Mouse (Mus musculus) gastrocnemius, postnatal 14 days (tissue): ENCODE results near the gene Rasgef1b. TPM values are rescaled to one million over a fixed set of nuclear protein-coding genes. Genes with fewer than 3 reads are reported as not detected.

Source experiments
- DNase-seq: peaks from one replicate; pipeline ENCODE4 v3.0.0; 2021; ENCODE audit warnings: mixed read lengths
- intact Hi-C: fragments of 180-260 bp; cut with DNase I; formaldehyde crosslinking; loops from one replicate; pipeline ENCODE4 v1.15.1; 2025; ENCODE audit warnings: low total_unique reads
- total RNA-seq, 2 experiments: library from RNA; stranded (reverse); gene quantifications; 2 replicates each; pipeline ENCODE4 v1.2.3; 2021

The Rasgef1b gene
- total RNA-seq, 2 experiments from 2014 or later: 1.2 to 1.7 TPM

DNA sequence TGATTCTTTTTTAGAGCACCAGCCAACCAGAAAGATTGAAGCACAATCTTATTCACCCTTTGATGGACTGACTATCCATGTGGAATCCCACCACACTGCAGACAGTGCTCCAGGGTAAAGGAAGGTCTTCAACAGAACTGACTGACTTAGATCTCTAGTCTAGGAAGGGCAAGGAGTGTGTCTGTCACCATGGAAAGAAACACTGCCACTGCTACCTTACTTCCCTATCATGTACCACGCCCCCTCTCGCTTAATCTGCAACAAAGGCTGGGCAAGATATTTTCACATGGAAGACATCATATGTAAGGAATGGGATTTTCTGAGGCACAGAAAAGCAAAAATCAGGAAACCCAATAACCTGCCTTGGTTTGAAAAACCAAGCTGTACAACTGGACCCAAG, 16.9 kb downstream of the Rasgef1b start:
- intact Hi-C loops: no loop called here
- DNase-seq: no peak

DNA sequence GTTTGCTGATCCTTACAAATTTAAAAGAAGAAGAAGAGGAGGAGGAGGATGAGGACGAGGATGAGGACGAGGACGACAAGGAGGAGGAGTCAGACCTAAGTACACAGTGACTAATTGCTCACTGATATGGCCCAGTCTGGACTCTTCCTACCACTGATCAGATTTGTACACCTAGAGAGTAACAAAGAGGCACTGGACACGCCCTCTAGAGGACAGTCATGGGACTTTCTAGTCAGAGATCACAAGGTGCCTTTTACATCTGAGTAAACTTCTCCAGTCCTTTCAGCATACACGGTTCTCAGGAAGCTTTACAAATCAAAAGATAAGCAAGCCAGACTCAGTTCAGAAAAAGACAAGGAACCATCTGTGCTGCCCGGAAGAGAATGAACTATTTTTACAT, 20.2 kb downstream of the Rasgef1b start:
- intact Hi-C loops: no loop called here
- no peak for DNase-seq

DNA sequence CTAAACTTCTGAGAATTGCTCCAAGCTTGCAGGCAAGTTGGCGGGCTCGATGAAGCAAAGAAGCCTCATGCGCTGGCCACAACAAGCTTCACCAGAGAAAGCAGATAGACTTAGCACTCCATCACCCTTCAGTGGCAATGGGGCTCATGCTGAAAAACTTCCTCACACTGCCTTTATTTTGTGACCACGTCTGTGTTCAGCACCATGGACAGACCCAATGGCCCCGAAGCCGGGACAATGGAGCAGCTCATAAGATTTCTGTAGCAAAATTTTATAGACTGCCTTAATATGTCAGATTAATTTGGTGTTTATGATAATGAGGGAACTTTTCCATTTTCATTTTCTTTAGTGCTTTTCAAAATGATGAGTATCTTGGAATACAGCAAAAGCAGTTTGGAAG, 21.6 kb downstream of the Rasgef1b start:
- DNase-seq: peak; percentile 11
- intact Hi-C loops: no loop called here

DNA sequence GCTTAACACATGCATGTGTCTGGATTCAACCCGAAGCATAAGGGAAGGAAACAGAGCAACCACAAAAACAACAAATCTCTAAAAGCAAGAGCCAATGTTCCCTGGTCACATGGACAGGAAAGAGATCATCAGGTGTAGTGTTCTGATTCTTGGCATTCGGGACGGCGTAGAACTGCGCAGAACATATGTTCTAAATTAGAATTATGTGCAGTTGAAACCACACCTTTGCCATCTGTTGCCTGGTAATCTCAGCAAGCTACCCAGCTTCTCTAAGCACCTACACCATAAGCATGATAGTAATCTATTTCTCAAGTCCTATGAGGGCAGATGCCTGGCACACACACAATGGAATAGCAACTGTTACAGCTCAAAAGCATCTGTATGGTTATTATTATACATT, 27.1 kb downstream of the Rasgef1b start:
- no peak for DNase-seq
- intact Hi-C loops: no loop called here

DNA sequence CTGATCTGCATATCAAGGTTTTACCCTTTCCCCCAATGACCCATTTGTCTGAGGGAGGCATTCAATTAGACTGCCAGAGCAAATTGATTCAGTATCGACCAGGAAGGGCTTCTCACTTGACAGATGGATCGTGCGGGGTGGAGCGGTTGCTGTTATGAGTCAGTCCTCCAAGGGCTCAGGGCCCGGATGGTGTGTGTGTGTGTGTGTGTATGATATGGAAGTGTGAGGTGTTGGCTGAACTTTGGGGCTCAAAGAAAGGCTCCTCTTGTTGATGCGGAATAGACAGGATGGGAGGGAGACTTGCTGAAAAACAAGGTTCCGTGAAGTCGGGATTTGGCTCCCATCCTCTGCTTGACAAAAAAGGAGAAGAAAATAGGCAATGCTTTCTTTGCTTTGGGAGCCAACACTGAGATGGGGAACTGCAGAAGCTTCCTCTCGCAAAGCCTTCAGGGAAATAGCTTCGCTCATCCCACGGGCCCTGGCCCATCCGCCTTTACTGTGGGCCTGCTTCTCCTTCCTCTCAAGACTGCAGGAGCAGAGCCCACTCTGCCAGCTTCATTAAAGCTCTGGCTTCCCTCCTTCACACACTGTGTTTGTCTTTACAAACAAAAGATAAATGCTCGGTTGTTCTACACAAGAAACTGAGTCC, 34.0 kb downstream of the Rasgef1b start:
- intact Hi-C loops: no loop called here
- DNase-seq: no peak

DNA sequence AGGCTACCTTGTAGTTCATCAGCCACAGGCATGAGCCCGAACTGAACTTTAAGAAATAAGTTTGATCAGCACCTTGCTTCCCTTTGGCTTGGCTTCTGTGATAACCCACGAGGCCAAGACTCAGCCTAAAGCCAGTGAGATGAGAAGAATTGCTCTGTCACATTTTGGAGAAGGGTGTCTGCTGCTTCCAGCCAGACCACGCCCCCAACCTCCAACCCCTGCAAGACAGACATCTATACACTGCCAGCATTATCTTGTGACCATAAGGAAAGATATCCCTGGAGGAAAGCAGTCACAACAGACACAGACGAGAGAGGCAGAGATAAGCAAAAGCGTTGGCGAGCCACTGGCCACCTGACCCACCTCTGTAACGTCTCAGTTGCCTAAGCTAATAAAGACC, 39.0 kb downstream of the Rasgef1b start:
- no peak for DNase-seq
- intact Hi-C loops: no loop called here

DNA sequence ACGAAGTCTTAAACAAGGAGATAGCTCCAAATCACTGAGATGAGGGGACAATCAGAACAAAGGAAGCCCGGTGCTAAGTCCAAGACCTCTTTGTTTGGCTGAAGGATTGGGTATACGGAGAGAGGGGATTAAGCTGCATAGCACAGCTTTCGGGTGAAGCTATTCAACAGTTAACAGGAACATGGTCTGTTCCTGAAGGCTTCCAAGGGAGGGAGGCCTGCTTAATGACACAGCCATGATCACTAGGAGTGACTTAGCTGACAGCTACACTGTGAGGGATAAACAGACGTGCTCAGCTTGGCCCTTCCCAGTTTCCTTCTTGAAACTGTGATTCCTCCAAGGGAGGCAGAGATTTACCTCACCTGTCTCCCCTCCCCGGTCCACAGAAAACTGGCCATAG, 41.0 kb downstream of the Rasgef1b start:
- intact Hi-C loops: no loop called here
- no peak for DNase-seq

DNA sequence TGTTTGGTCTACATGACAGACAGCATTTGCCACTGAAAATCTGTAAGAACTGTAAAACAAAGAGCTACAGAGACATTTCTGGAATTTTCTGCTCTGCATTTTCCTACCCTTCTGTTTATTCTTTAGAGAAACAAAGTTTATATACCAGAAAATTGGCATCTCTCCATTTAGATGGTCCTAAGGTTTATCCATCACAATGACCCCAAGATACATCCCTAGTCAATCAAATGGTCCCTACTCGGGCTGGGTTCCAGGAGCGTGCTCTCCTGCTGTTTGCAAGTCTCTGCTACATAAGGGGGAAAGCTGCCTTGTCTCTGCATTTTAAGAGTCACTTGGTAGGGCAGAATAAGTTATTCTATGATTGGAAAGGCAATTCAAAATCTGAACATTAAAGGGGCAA, 44.8 kb downstream of the Rasgef1b start:
- DNase-seq: no peak
- intact Hi-C loops: no loop called here

DNA sequence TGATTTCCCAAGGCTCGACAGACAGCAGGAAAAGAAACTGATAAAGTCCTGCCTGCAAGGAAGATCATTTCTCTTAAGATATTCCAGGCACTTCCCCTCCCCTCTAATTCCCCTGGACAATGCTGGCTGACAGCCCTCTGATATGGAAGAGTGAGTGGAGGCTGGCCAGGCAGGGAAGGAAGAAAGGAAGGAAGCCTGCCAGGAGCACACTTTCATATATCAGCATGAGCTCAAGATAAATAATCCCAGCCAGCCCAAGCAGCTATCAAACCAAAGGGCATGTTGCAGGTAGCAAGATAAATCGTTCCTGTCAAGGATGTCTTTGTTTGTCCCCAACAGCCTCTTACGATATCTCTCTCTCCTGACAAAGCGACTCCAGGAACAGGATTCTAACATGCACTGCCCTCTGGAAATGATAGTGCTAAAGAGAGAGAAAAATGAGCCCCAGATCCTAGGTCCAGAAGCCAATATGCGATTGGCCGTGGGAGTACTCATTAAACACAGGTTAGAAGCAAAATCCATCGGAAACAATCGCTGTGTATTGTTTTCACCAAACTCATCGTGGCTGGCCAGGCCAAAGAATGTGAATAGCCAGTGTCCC, 58.8 kb downstream of the Rasgef1b start:
- no peak for DNase-seq
- intact Hi-C loops: no loop called here

DNA sequence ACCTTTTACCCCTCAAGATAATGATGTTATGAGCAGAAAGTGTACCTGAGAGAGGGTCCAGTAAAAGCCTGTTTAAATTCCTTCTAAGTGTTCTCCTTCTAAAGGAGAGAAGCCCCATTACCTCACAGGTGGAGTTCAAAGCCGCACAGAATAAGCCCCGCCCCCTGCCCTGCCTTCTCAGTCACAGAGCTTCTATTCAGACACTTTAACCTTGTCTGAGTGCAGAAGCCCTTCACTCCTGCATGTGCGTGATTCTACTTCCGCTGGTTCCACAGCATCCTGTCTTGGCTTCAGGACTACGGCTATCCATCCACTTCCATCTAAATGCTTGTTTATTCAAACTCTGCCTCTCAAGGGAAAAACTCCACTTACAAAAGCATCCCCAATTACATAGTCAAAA, 72.8 kb downstream of the Rasgef1b start:
- DNase-seq: no peak
- intact Hi-C loops: no loop called here

DNA sequence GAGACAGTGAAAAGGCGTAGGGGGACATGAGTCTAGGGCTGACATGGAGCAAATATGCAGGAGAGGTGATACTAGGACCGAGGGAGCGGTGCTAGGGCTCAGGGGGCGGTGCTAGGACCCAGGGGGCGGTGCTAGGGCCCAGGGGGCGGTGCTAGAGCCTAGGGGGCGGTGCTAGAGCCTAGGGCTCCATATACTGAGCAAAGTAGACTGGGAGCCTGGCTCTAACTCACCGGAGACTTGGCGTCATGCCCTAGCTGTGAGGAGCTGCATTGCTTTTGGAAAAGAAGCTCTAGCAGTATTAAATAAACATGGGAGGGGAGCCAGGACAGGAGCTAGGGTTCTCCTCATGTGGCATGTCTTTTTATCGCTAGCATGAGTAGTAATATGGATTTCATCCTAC, 75.9 kb downstream of the Rasgef1b start:
- no peak for DNase-seq
- intact Hi-C loops: no loop called here

DNA sequence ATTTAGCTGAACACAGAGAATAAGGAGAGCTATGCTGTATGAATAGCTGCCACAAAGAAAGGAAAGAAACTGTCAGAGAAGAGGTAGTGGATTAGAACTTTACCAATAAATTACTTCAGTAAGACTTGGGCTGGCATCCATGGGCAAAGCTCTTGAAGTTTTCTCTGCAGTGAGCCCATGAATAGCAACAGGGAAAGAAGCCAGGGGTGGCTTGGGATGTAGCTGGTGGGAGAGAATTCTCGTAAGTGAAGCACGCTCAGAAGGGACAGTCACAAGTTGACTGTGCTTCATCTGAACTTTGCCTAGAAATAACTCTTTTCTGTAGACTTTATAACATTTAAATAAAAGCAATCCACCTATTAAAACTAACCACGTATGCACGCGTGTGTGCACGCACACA, 87.5 kb downstream of the Rasgef1b start:
- DNase-seq: no peak
- intact Hi-C loops: no loop called here

DNA sequence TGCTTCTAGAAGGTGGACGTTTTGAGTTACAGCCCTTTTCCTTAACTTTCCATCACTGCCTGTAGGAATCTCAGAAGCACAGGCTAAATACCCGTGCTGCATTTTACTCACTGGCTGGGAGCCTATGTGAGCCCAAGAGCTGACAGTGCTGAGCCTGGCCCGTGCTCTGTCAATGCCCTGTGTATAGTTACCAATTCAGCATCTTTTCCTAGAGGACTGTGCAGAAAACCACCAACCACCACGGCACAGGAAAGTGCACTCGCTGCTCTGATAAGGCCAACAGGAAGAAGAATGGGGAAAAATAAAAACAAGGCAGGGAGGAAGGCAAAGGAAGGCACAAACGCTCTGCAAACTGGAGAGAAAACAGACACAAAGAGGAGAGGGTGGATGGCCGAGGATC, 92.3 kb downstream of the Rasgef1b start:
- DNase-seq: no peak
- intact Hi-C loops: no loop called here

DNA sequence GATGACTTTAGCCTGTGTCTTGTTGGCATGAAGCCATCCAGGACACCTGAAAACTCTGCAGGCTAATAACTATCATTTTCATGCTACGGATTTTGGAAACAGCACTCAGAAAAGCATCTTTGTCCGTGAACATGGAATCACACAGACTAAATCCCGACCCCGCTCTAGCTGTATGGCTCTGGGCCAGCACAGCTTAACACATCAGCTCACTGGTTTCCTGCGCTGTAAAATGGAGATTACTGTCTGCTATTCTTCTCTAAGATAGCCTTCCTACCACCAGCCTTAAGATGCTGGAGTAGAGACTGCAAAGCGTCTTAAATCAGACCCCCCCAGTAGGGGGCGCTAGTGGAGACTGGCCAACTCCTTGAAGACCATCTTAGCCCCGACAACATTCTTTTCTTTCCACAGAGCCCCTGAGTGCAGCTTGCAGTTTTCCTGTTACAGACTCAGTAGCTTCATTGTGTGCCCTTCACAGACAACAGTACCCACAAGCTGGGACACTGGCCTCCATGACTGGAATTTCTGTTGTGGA, 94.8 kb downstream of the Rasgef1b start:
- no peak for DNase-seq
- intact Hi-C loops: no loop called here

DNA sequence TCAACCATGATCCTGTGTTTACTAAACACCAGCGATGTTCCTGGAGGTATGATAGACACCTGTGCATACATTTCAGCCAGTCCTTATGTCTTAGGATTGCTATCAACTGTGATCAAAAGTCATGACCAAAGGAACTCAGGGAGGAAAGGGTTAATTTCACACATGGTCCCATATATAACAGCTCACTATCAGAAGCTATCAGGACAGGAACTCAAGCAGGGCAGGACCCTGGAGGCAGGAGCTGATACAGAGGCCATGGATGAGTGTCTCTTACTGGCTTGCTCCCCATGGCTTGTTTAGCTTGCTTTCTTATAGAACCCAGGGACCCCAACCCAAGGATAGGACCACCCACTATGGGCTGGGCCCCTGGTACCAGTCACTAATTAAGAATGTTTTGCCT, 95.3 kb downstream of the Rasgef1b start:
- intact Hi-C loops: no loop called here

DNA sequence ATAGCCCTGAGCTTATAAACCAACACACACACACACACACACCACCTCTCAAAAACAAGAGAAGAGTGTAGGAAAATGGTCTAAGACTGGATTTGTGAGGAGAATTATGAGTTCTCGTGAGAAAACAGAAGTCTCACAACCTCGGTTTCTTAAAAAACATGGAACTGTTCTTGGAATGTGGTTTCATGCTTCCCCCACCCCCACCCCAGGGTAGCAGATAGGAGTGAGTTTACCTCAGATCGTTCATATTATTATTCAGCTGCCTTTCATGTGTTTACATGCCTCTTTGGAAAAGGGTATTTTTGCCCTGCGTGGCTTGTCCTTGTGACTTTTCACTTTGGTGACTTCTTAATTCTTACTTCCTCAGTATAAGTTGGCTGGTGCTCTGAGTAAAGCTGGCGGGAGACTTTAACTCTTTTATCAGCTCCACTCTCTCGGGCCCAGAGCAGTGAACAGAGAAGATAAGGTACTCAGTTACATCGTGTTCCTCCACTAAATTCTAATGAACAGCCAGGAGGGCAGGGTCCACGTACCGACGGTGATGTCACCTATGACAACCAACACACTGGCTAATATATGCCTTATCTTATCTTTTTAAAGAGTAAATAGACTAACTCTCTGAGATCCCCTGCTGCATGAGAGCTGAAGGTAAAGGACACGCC, 96.1 kb downstream of the Rasgef1b start:
- intact Hi-C loops: no loop called here
- no peak for DNase-seq

More for the DNA sequence above, 95.3 kb downstream of the Rasgef1b start:
- no peak for DNase-seq

DNA sequence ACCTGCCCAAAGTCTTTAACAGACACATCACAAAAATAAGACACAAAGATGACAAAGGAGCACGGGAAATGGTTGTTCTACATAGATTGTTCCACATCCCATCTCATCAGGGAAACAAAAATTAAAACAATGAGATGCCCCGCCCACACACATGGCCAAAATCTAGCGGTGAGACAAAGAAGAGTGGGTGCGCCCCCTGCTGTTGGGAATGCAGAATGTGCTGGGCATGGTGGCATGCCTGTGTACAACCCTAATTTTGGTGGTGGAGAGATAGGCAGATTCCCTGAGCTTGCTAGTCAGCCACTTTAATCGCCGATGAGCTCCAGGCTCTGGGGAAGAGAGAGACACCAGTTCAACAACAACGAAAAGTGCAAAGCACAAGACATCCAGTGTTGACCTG, 98.8 kb downstream of the Rasgef1b start:
- intact Hi-C loops: no loop called here
- no peak for DNase-seq

DNA sequence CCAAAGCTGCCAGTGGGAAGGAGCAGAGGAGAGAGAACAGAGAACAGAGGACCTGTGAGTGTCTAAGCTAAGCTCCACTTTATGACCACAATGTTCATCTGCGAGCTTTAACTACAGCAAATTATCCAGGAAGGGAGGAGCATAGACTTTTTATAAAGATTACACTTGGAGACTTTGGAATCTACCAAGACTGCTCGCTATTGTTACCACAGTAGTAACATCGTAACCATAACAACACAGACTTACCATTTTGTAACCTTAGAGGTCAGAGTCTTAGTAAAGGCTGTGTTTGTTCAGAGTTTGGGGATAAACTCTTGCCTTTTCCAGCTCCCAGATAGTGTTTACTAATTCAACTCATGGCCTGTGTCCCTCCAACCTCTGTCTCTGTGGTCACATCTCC, 103.3 kb downstream of the Rasgef1b start:
- DNase-seq: no peak
- intact Hi-C loops: no loop called here

DNA sequence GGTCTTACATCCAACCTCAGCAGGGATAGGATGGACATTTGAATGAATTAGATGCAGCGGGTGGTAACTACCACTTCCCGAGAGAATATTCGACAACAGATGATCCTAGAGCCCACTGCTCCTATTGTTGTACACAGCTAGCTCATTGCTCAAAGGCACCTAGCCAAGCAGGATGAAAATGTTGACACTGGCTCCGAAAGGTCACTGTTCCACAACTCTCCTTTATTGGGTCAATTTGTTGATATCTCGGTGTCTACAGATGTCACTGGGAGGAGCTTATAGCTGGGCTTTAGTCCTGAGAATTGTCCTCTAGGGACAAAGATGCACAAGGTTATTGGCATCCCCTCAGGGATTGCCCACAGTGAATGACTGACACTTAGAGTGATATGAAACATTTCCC, 108.1 kb downstream of the Rasgef1b start:
- no peak for DNase-seq
- intact Hi-C loops: no loop called here

DNA sequence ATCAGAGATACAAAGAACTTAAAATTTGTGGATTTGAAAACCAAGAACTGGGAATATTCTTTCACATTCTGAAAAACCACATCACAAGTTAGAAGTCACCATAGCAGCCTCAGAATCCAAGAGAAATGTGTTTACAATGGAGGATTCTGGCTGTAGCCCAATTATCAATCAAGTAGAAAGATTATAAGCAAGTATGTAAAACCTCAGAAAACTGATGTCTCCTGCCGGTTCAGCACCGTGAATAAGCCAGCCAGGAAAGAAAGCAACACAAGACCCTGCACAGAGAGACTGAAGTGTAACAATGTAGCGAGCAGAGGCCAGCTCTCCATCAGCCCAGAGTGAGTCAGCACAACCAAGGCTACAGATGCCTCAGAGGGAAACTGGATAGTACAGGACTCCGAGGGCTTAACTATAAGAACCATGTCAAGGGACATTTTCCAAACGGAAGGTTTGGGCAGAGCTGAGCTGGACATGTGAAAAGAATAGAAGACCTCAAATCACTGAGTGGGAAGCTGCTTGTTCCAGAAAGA, 111.5 kb downstream of the Rasgef1b start:
- intact Hi-C loops: no loop called here
- no peak for DNase-seq
